Mouse (Mus musculus) T-helper 1 cell (primary cell): Measurements from ENCODE around the gene Cabp7.
"Not testable (repeated sequence)": the region's sequence is repeated elsewhere in the genome, so short reads cannot be mapped to it uniquely, and the experiment has no call there.

ENCODE experiments used
- in situ Hi-C: fragments of 300-600 bp; cut with MboI, MseI; formaldehyde crosslinking; loops from one replicate; pipeline ENCODE4 v1.15.1; 2025; ENCODE audit warnings: high pct_unique_total_duplicates

Gene Cabp7

DNA sequence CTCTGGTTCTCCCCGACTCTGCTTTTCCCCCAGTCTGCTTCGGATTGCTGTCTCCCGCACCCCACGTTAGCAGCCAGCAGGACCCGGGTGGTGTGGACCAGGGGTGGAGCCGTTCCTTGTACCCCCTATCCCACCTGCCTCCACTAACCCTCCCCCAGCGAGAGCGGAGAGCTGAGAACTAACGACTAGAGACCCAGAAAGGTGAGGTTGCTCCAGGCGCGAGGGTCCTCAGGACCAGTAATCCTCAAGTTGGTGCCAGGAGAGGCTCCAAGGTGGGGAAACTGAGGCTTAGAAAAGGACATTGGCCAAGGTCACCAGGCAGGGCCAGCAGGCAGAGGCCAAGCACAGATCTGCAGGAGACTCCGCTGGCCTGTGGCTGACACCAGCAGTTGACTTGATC lies 707 bp upstream of the Cabp7 start:
- in situ Hi-C loops, result no loop called here

- in situ Hi-C loops, result no loop called here
Measured at GRCm38 (mm10) chr11:4745969-4746368, 609 bp downstream of the Cabp7 start.

DNA sequence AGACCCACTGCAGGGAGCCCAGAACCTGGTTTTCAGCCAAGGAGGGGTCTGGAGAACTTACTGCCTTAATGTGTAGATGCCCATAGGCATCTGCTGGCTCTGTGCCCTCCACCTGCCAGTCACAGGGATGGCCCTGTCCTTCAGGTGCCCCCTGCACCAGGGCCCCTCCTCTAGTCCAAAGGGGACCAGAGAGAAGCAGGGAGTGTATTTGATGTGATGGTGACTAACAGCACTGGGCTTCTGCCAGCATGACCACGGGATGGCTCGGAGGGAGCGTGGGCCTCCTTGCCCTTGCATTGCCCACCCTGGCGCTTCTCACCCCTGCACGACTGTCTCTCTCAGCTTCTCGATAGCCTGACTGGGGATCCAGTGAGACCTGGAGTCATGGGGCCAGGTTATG lies 1.9 kb downstream of the Cabp7 start:
- in situ Hi-C loops, result no loop called here

- in situ Hi-C loops, result no loop called here
Measured at GRCm38 (mm10) chr11:4740785-4741184, 5.8 kb downstream of the Cabp7 start.

DNA sequence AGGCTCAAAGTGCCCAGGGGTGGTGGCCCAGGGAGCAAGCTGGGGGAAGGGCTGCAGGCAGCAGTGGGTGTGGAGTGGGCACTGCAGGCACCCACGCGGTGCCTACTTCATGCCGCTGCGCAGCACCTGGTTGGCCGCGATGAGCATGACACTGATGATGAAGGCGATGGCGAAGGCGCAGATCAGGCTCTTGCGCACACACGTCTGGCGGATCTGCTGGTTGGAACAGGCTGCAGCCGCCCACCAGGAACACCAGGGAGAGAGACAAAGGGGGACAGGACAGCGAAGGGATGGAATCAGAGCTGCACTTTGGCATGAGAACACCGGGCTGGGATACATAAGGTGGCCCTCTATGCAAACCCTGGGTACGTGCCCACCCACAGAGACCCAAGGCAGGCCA lies 7.9 kb downstream of the Cabp7 start:
- in situ Hi-C loops, result no loop called here

- in situ Hi-C loops, result no loop called here
Measured at GRCm38 (mm10) chr11:4737682-4738081, 8.9 kb downstream of the Cabp7 start.

DNA sequence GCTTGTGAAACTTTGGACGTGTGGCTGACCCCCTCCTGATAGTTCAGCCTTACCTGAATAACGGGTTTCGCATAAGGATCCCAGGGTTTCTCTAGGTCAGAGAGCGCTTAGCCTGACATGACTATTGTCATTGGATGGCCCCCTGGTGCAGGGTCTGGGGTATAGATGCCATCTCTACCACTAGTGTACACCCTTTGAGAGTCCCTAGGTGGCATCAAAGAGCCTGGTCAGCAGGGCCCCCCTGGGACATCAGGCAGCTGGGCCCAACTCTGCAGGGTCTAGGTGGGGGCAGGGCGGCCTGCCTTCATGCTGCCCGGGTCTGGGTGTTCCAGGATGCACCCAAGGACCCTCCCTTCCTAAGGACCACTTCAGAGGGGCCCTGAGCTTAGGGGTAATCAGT lies 10.2 kb downstream of the Cabp7 start:
- in situ Hi-C loops, result no loop called here

DNA sequence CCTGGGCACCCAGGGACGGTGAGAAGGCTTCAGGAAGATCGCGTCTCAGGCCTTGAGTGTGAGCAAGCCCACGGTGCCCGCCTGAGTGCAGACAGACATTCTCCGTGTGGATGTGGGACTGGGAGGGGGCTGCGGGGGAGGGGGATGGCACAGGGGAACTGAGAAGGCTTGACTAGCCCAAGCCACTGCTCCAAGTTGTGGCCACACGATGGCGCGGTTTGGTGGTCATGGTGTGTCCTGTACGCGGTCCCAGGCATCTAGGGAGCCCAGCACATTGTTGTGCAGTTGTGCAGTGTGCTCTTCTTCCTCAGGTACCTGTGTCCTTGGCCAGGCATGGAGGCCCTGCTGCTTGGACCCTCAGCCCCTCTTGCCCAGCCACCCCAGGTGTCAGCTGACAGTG lies 12.4 kb downstream of the Cabp7 start:
- in situ Hi-C loops, result no loop called here

DNA sequence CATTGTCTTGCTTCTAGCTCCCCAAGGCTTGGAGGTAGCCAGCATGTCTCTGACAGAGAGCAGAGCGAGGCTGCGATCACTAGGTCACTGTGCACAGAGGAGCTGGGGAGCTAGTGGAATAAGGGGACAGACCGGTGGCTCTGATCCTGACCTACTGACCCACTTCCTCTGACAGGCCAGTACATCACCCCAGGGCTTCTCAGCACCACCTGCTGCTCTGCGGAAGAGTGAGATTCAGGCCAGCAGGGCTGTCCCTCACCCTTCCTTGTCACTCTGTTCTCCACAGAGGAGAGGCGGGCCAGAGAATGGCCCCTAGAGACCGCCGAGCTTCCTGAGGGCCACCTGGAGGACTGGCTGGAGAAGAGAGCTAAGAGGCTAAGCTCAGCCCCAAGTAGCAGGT lies 14.8 kb downstream of the Cabp7 start:
- in situ Hi-C loops, result no loop called here

GRCm38 (mm10) chr11:4730913-4731312 lies 15.7 kb downstream of the Cabp7 start:
- in situ Hi-C loops, result no loop called here

DNA sequence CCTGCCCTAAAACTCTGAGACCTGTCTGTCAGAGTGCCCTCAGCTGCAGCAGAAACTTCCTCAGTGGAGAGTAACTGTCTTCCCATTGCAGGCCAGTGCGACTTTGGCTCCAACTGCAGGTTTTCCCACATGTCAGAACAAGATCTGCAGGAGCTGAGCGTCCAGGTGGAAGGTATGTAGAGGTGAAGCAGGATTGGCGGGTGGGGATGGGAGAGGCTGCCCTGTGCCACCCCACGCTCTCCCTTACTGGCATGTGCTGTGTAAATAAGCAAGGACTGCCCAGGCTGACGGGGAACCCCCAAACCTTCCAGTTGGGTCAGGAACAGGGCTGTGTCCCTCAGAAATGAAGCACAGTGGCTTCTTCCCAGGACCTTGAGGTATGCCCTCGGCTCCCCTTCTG lies 16.5 kb downstream of the Cabp7 start:
- in situ Hi-C loops, result no loop called here

DNA sequence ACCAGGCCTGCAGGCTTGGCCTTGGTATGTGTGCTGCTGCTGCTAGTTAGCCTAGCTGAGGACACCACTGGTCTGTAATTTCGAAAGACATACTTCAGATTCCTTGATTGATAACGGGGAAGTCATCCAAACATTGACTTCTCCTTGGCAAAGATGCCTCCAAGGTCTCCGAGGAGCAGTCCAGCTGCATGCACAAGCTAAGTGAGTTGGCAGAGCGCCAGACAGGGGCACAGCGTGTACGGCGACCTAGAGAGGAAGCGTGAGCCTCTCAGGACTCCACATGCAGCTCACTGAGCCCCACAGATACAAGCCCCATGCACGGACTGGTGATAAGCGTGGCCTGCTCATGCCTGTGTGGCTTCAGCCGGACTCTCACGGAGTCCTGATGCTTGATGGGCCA lies 17.0 kb downstream of the Cabp7 start:
- in situ Hi-C loops, result no loop called here

DNA sequence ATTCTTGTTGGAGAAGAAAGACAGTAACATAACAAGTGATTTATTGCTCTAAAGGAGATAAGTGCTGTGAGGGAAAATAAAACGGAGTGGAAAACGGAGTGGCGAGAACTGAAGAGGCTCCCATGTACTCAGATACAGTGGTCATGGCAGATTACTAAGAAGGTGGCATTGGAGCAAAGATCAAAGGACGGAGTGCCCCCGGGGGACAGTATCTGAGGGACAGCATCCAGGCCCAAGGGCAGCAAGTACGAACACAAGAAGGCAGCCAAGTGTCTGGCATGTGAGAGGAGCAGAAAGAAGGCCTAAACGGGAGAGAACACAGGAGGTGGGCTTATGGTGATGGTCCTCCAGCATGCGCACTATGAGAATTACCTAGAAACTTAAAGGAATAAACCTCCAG lies 24.9 kb downstream of the Cabp7 start:
- in situ Hi-C loops, result no loop called here

DNA sequence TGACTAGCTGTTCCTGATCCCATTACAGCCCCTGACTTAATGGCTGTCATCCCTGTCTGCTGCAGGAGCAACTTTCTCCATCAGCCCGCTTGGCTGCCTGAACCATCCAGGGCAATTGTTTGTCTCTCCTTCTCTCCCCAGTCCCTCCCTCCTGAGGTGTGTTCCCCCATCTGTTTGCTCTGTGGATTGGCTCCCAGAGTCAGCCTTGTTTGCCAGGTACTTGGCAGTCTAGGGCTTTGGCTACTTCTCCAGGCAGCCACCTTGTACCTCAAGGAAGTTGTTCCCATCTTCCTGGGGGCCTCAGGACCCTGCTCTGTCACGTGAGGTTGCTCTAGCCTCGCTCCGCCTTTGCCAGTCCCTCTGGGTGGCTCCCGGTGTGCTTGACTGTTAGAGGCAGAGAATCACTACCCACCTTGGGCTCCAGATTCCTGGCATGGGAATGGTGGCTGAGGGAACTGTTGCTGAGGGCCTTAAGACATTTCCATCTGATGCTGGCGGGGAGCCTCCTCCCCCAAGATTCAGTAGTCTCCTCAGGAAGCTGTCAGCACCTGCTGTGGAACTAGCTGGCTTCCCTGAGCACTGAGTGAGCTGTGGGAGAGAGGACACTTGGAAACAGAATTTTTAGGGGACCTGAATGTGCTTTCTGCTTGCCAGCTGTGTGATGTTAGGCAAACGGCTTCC lies 25.5 kb downstream of the Cabp7 start:
- in situ Hi-C loops, result no loop called here

DNA sequence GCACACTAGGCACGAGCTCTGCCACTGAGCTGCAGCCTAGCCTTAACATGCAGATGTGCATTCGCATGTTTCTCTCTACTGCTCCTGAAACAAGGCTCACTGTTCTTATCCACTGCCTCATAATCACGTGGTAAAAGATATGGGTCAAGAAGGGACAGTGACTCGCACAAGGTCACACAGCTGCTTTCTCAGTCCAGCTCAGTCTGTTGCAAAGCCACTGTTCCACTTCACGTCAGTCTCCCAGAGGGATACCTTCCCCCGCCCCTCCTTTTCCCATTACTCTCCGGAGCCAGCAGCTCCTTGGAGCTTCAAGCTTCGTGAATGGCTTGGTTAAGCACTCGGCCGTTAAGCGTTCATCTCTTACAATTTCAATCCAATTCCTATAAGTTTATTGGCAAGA lies 26.2 kb downstream of the Cabp7 start:
- in situ Hi-C loops, result no loop called here

- in situ Hi-C loops, result no loop called here
Measured at GRCm38 (mm10) chr11:4719961-4720360, 26.6 kb downstream of the Cabp7 start.

DNA sequence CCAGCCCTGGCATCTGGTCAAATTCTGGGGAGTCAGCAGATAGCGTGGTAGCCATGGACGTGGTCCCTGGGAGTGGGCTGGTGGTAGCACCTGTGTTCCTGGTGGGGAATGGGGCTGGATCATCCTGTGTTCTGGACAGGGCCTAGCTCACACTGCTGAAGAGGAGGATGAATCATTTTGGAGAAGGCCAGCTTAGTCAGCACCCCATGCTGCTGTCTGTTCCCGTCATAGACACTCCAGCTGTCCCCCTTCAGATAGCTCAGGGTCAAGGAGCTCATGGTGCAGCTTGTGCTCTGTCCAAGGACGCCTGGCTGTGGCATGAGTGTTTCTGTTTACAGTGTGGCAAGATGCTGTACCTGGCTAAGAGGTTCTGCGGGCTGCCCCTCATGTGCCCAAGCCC lies 28.0 kb downstream of the Cabp7 start:
- in situ Hi-C loops, result no loop called here

DNA sequence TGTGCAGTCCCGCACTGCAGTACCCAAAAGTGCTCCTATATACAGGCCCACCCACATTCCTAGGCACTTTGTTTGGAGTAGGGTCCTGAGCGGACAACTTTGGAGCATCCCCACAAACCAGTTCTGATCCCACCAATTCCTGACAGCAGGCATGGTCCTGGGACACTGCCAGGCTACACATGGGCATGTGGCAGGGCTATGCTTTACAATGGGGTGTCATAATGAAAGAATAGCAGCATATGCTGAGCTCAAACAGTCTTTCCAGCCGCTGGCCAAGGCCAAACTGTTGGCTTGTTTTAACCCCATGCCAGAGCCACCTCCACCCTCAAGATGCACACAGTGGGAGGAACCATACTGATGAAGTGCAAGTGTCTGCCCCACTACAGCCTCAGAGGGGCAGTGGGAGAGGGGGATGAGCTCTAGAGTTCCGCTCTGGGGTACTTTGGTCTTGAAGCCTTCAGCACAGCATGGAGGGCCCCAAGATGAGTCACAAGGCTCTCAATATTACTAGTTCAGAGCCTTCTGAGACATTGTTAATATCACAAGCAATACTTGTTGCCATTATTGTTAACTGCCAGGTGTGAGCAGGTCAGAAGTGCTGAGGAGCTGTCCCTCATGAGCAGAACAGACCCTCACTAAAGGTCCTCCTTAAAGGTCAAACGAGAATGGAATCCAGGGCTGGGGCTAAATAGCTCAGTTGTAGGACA lies 29.9 kb downstream of the Cabp7 start:
- in situ Hi-C loops, result no loop called here

GRCm38 (mm10) chr11:4715596-4715995 lies 31.0 kb downstream of the Cabp7 start:
- in situ Hi-C loops, result no loop called here

DNA sequence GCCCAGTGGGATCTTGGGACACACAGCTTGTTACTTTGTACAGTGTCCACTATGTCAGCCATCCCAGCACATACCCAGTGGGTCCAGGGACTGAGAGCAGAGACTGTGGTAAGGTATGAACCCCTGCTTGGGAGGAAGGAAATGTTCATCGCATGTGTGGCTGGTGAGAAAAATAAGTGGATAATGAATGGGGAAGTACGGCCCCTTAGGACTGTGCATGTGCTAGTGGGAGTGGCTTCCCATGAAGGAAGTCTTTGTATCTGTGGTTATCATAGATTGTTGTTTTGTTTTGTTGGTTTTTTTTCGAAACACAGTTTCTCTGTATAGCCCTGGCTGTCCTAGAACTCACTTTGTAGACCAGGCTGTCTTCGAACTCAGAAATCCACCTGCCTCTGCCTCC lies 31.9 kb downstream of the Cabp7 start:
- in situ Hi-C loops, result no loop called here

- in situ Hi-C loops, result no loop called here
Measured at GRCm38 (mm10) chr11:4712822-4713221, 33.8 kb downstream of the Cabp7 start.

GRCm38 (mm10) chr11:4710188-4710587 lies 36.4 kb downstream of the Cabp7 start:
- in situ Hi-C loops, result not testable (repeated sequence)

- in situ Hi-C loops, result no loop called here
Measured at GRCm38 (mm10) chr11:4705178-4705577, 41.4 kb downstream of the Cabp7 start.
